Mouse (Mus musculus): ENCODE measurements around the gene Anxa3.

DNA sequence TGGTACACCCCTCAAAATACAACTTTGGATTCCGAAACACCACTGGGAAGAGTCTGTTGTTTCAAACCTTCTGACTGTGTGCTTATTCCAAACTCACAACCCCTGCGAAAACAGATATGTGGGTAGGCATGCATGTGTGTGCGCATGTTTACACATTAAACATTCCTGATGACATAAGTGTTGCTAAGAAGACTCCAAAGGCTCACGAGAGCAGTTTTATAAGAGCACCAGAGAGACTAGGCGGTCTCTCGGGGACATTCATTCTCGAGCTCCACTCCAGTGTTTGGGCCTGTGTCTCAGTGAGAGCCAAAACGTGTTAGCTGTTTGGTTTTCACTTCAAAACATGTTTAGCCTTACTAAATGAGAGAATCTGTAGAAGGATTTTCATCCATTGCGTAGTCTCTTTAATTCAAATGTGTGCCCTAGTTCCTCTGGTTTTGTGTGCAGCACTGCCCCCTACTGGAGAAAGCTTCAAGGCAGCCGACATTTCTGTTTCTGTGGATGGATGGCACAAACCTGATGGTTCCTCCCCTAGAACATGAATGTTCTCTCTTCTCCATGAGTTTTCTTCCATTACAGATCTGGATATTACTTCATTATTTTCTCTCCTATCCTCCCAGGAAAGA is 24.2 kb upstream of the Anxa3 start:
- TF ChIP-seq POLR2AphosphoS2 (IDR thresholded peaks at IDR 0.05; ENCODE audit: low read length) (no peak), NRF1 (IDR thresholded peaks at IDR 0.05; ENCODE audit: insufficient read depth, low read depth, low read length, poor library complexity, severe bottlenecking) (no peak), EP300 (IDR thresholded peaks at IDR 0.05; ENCODE audit: low read depth in 1 of 2, low read length in 2 of 2) (no peak), MAX (IDR thresholded peaks at IDR 0.05; ENCODE audit: low read length) (no peak), MXI1 (IDR thresholded peaks at IDR 0.05; ENCODE audit: low read depth, low read length) (no peak), CTCF (IDR thresholded peaks at IDR 0.05 in 2 of 3, conservative IDR thresholded peaks at IDR 0.05 in 1 of 3; ENCODE audit: control insufficient read depth in 1 of 3, insufficient read depth in 1 of 3, low read depth in 2 of 3, low read length in 3 of 3, poor library complexity in 1 of 3, severe bottlenecking in 1 of 3) (peak; percentile 72 to 85 (median 77)), BHLHE40 (IDR thresholded peaks at IDR 0.05; ENCODE audit: borderline replicate concordance, low read depth, low read length) (no peak), ZNF384 (IDR thresholded peaks at IDR 0.05; ENCODE audit: low read depth, low read length) (no peak), MAZ (IDR thresholded peaks at IDR 0.05; ENCODE audit: low read depth, low read length) (no peak), POLR2A (IDR thresholded peaks at IDR 0.05; ENCODE audit: control insufficient read depth in 1 of 2, insufficient read depth in 1 of 2, low read depth in 1 of 2, low read length in 2 of 2, poor library complexity in 1 of 2) (no peak)
